Mouse (Mus musculus): ENCODE data around the gene Akap2.

DNA sequence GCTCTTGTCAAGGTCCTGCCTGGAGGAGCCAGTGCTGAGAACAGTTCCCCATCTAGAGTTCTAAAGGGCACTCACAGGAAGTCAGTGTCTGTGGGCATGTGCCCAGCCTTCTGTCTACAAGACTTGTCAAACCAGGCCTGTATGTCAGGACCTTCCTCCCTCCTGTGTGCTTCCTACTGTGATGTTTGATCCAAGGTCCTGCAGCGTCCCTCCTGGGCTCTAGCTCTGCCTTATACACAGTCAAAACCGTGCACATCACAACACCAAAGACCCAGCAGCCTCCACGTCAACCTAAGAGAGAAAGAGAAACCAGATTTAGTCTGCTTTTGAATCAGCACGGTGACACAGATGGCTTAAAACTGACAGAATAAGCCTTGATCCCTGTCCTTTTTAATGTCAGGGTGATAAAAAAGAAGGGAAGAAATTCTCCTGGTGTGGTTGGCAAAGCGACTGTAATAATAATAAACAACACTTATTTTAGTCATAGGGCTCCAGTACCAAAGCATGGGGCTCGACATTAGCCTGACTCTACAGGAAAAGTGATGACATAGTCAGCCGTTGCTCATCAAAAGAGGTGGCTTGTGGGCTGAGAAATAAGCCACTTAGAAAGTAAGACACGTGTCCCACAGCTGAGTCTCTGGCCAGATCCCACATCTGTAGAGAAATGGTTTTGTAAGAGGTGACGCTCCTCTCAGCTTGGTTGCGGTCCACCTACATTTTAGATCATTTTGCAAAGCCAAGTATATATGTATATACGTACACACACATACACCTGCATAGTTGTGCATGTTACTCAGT lies 13.5 kb downstream of the Akap2 start:
- TF ChIP-seq CTCF (IDR thresholded peaks at IDR 0.05; ENCODE audit: borderline replicate concordance, extremely low read depth, insufficient read depth, insufficient read length) (no peak), POLR2A (IDR thresholded peaks at IDR 0.05; ENCODE audit: borderline replicate concordance, extremely low read depth, insufficient read depth, insufficient read length, poor library complexity, severe bottlenecking) (no peak)

Measured in brain, embryonic 14.5 days (tissue).